Mouse (Mus musculus): ENCODE measurements around the gene 4933425L06Rik. TPM values are rescaled to one million over a fixed set of nuclear protein-coding genes. Genes with fewer than 3 reads are reported as not detected.

Gene 4933425L06Rik
- polyA plus RNA-seq, 1 experiment = not detected

DNA sequence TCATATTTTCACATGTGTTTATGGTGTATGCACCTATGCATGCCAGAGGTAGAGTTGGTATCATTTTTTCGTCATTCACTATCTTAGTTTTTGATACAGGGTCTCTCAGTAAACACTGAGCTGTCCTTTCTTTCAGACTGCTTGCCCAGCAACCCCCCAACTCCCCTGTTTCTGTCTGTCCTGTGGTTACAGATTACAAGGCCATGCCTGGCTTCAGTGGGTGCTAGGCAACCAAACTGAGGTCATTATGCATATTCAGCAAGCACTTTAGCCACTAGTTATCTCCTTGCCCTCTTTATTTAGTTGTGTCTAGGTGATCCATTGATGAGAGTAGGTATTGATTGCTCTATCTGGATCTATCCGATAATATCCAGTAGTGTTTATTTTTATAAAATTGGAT, 14.4 kb downstream of the 4933425L06Rik start:
- no peak overlapping the region for H3K27ac ChIP-seq (ENCODE audit: insufficient read depth, low read depth, low read length)
- no peaks in the 10 kb centered on the region for H3K36me3 ChIP-seq (ENCODE audit: control insufficient read depth, insufficient read depth, low read length)
- no peak overlapping the region for H3K4me3 ChIP-seq (ENCODE audit: insufficient read depth, low read depth, low read length)
- TF ChIP-seq CTCF (conservative IDR thresholded peaks at IDR 0.05; ENCODE audit: insufficient read depth, insufficient read length, low read depth, low read length) (no peak), POLR2A (IDR thresholded peaks at IDR 0.05; ENCODE audit: low read depth, low read length) (no peak)
- WGBS = 93% methylated on average over 2 of the region's 2 CpGs
- no peaks in the 10 kb centered on the region for H3K27me3 ChIP-seq (replicated peaks; ENCODE audit: control insufficient read depth, insufficient read depth, low read length)
- DNase-seq = no peak
- no peaks in the 10 kb centered on the region for H3K4me1 ChIP-seq (ENCODE audit: control insufficient read depth, insufficient read depth, low read length)

DNA sequence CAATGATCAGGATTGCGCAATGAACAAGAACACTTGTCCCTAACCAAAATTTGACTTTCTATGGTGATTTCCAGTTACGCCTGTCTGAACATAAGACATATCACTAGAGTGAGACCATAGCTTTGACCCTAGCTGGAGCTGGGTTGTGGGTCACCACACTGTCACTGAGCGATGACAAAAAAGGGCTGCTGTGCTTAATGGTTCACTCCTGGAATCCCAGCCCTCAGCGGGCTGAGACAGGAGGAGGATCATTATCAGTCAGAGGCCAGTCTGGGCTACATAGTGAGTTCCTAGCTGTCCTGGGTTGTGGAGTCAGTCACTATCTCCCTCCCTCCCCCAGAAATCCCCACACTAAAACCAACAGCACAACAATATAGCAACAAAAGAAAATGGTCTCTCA, 18.8 kb downstream of the 4933425L06Rik start:
- TF ChIP-seq POLR2A (IDR thresholded peaks at IDR 0.05; ENCODE audit: low read depth, low read length) (no peak), CTCF (conservative IDR thresholded peaks at IDR 0.05; ENCODE audit: insufficient read depth, insufficient read length, low read depth, low read length) (no peak)
- no peaks in the 10 kb centered on the region for H3K4me1 ChIP-seq (ENCODE audit: control insufficient read depth, insufficient read depth, low read length)
- WGBS = 66% methylated on average over 4 of the region's 4 CpGs

DNA sequence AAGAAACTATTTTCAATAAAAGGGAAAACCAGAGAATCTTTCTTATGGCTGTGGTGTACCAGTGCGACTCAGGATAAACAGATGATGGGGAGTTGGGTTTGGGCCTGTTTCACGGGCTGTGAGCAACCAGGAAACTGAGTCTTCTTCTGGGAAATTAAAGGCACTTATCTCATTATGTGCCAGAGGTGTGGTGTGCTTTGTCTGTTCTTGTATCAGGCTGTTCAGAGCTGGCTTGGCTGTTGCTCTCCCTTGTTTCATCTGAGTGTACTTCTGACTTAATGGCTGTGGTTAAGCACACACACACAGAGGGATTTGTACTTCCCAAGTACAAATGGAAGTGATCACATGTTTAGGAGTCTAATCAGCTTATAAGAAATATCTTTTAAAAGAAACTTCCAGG, 22.5 kb downstream of the 4933425L06Rik start:
- Histone ChIP-seq H3K36me3 (ENCODE audit: control insufficient read depth, insufficient read depth, low read length) (no peaks in the 10 kb centered on the region), H3K4me3 (ENCODE audit: insufficient read depth, low read depth, low read length) (no peak overlapping the region), H3K4me1 (ENCODE audit: control insufficient read depth, insufficient read depth, low read length) (no peaks in the 10 kb centered on the region), H3K27me3 (replicated peaks; ENCODE audit: control insufficient read depth, insufficient read depth, low read length) (no peaks in the 10 kb centered on the region), H3K27ac (ENCODE audit: insufficient read depth, low read depth, low read length) (no peak overlapping the region)
- no peak for DNase-seq
- no peak for TF ChIP-seq CTCF (conservative IDR thresholded peaks at IDR 0.05; ENCODE audit: insufficient read depth, insufficient read length, low read depth, low read length)
- TF ChIP-seq POLR2A (IDR thresholded peaks at IDR 0.05; ENCODE audit: low read depth, low read length) = no peak
- 81% methylated on average over 2 of the region's 2 CpGs for WGBS

More for the DNA sequence above, 18.8 kb downstream of the 4933425L06Rik start:
- Histone ChIP-seq H3K27me3 (replicated peaks; ENCODE audit: control insufficient read depth, insufficient read depth, low read length) (no peaks in the 10 kb centered on the region), H3K4me3 (ENCODE audit: insufficient read depth, low read depth, low read length) (no peak overlapping the region), H3K27ac (ENCODE audit: insufficient read depth, low read depth, low read length) (no peak overlapping the region), H3K36me3 (ENCODE audit: control insufficient read depth, insufficient read depth, low read length) (no peaks in the 10 kb centered on the region)
- no peak for DNase-seq

DNA sequence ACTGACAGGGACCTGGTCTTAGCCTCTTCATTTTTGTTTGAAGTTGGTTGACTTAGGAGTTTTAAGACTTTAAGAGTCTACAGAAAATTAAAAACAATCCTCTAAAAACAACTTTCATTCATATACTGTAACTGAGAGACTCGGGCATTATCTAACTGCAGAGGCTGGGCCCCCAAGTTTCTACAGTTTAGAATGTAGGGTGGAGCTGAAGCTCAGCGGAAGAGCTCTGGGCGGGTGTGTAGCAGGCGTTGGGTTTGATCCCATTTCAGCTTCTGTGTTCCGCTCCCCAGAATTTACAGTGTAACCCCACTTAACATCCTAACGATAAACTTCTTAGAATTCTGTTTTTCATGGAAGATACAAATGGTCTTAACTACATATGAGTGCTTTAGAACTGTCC, 29.7 kb downstream of the 4933425L06Rik start:
- Histone ChIP-seq H3K27ac (ENCODE audit: insufficient read depth, low read depth, low read length) (no peak overlapping the region), H3K4me3 (ENCODE audit: insufficient read depth, low read depth, low read length) (no peak overlapping the region), H3K4me1 (ENCODE audit: control insufficient read depth, insufficient read depth, low read length) (no peaks in the 10 kb centered on the region), H3K36me3 (ENCODE audit: control insufficient read depth, insufficient read depth, low read length) (no peaks in the 10 kb centered on the region), H3K27me3 (replicated peaks; ENCODE audit: control insufficient read depth, insufficient read depth, low read length) (no peaks in the 10 kb centered on the region)
- DNase-seq = no peak
- TF ChIP-seq CTCF (conservative IDR thresholded peaks at IDR 0.05; ENCODE audit: insufficient read depth, insufficient read length, low read depth, low read length) = no peak
- TF ChIP-seq POLR2A (IDR thresholded peaks at IDR 0.05; ENCODE audit: low read depth, low read length) = no peak
- 88% methylated on average over 6 of the region's 6 CpGs for WGBS

DNA sequence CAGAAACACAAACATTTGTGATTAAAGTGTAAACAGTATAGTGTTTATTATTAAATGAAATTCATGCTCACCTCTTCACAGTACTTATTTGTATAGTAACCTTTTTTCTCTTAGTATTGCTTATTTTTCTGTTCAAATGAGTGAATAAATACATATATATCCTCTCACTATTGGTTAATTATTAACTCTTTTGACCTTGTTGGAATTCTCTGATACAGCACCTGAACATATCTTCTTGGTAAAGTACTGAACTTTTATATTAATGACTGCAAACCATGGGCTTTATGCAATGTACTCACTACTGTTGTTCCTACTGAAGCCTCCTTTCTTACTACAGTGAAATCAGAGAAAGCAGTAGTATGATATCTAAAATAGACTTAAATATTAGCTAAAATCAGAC, 39.7 kb downstream of the 4933425L06Rik start:
- H3K4me1 ChIP-seq (ENCODE audit: control insufficient read depth, insufficient read depth, low read length) = no peaks in the 10 kb centered on the region
- H3K36me3 ChIP-seq (ENCODE audit: control insufficient read depth, insufficient read depth, low read length) = no peaks in the 10 kb centered on the region
- no peaks in the 10 kb centered on the region for H3K27me3 ChIP-seq (replicated peaks; ENCODE audit: control insufficient read depth, insufficient read depth, low read length)
- no peak for TF ChIP-seq CTCF (conservative IDR thresholded peaks at IDR 0.05; ENCODE audit: insufficient read depth, insufficient read length, low read depth, low read length)
- no peak for TF ChIP-seq POLR2A (IDR thresholded peaks at IDR 0.05; ENCODE audit: low read depth, low read length)
- H3K27ac ChIP-seq (ENCODE audit: insufficient read depth, low read depth, low read length) = no peak overlapping the region
- no peak for DNase-seq
- no peak overlapping the region for H3K4me3 ChIP-seq (ENCODE audit: insufficient read depth, low read depth, low read length)

DNA sequence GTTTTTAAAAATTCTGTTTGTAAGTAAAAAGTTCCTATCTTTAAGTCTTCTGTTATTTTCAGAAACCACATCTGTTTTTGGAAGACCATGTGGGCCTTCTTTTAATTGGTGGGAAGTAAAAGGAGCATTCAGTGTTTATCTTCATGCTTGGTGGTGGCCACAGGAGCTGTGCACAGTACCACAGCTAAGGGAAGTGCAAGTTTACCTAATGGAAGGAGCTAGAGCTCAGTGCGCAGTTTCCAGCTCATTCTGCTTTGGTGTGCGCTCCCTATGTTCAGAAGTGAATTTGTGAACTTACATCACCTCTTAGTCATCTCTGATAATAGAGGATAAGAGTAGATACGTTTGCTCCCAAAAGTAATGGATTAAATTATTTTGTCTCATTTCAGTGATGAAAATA, 40.2 kb downstream of the 4933425L06Rik start:
- Histone ChIP-seq H3K27ac (ENCODE audit: insufficient read depth, low read depth, low read length) (no peak overlapping the region), H3K4me3 (ENCODE audit: insufficient read depth, low read depth, low read length) (no peak overlapping the region), H3K4me1 (ENCODE audit: control insufficient read depth, insufficient read depth, low read length) (no peaks in the 10 kb centered on the region), H3K36me3 (ENCODE audit: control insufficient read depth, insufficient read depth, low read length) (no peaks in the 10 kb centered on the region), H3K27me3 (replicated peaks; ENCODE audit: control insufficient read depth, insufficient read depth, low read length) (no peaks in the 10 kb centered on the region)
- 85% methylated on average over 3 of the region's 3 CpGs for WGBS
- TF ChIP-seq CTCF (conservative IDR thresholded peaks at IDR 0.05; ENCODE audit: insufficient read depth, insufficient read length, low read depth, low read length) (no peak), POLR2A (IDR thresholded peaks at IDR 0.05; ENCODE audit: low read depth, low read length) (no peak)
- no peak for DNase-seq

DNA sequence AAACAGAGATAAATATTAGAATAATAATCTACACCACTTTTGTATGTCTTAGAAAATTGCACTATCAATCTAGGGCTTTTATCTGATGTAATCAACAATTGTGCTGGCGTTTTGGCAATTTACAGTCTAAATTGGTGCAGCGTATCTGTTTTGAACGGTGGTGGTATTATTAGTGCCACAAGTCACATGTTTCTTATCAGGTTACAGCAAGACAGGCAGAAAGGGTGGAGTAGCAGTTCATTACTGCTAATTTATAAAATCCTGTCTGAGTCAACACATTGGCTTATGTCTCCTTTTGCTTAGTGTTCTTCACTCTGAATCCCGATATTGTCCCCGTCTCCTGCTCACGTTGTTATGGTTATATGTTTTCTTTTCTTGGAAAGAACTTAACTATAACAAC, 48.2 kb downstream of the 4933425L06Rik start:
- TF ChIP-seq POLR2A (IDR thresholded peaks at IDR 0.05; ENCODE audit: low read depth, low read length) (no peak), CTCF (conservative IDR thresholded peaks at IDR 0.05; ENCODE audit: insufficient read depth, insufficient read length, low read depth, low read length) (no peak)
- WGBS = 73% methylated on average over 6 of the region's 6 CpGs
- Histone ChIP-seq H3K27me3 (replicated peaks; ENCODE audit: control insufficient read depth, insufficient read depth, low read length) (no peaks in the 10 kb centered on the region), H3K4me1 (ENCODE audit: control insufficient read depth, insufficient read depth, low read length) (no peaks in the 10 kb centered on the region), H3K36me3 (ENCODE audit: control insufficient read depth, insufficient read depth, low read length) (no peaks in the 10 kb centered on the region), H3K4me3 (ENCODE audit: insufficient read depth, low read depth, low read length) (no peak overlapping the region), H3K27ac (ENCODE audit: insufficient read depth, low read depth, low read length) (no peak overlapping the region)
- DNase-seq = no peak

DNA sequence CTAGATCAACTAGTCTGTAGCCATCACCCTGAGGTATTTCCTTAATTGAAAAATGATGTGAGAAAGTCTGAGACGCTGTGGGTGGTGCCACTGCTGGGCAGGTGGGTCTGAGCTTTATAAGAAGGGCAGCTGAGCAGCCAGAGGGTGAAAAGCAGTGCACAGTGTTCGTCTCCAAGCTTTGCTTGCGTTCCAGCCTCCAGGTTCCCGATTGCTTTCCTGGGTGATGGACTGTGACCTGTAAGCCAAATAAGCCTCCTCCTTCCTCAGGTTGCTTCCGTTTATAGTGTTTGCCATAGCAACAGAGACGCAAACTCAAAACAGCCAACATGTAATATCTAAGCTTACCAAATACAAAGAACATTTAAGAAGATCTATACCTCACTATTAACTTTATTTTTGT, 50.4 kb downstream of the 4933425L06Rik start:
- WGBS = 35% methylated on average over 6 of the region's 6 CpGs

More for the DNA sequence above, 50.4 kb downstream of the 4933425L06Rik start:
- Histone ChIP-seq H3K27me3 (replicated peaks; ENCODE audit: control insufficient read depth, insufficient read depth, low read length) (no peaks in the 10 kb centered on the region), H3K4me3 (ENCODE audit: insufficient read depth, low read depth, low read length) (no peak overlapping the region), H3K27ac (ENCODE audit: insufficient read depth, low read depth, low read length) (no peak overlapping the region), H3K36me3 (ENCODE audit: control insufficient read depth, insufficient read depth, low read length) (no peaks in the 10 kb centered on the region), H3K4me1 (ENCODE audit: control insufficient read depth, insufficient read depth, low read length) (no peaks in the 10 kb centered on the region)
- TF ChIP-seq POLR2A (IDR thresholded peaks at IDR 0.05; ENCODE audit: low read depth, low read length) = no peak
- no peak for TF ChIP-seq CTCF (conservative IDR thresholded peaks at IDR 0.05; ENCODE audit: insufficient read depth, insufficient read length, low read depth, low read length)
- DNase-seq = no peak
